Comparison of ENCODE assay signal across 32 mouse cellular contexts in genomic region chr19:4227446-4227845, GRCm38 (mm10). TPM values are rescaled to one million over a fixed set of nuclear protein-coding genes. Genes with fewer than 3 reads are reported as not detected.
A peak's percentile ranks its signal among the peaks of the same experiment; 100 is the strongest.
DNase-seq lines count a peak whose midpoint lies in the region; ATAC-seq and TF ChIP-seq lines count a peak whose summit lies in the region.
"Had no signal": no experiment of that assay in that cellular context is flagged by ENCODE, and none has a peak within 500 bp of the region (broad histone marks: within the 10 kb centered on the region; RNA-seq: fewer than 3 reads in every experiment).

No protein-coding gene starts in this region.

- no peak for TF ChIP-seq EP300 in MEL (IDR thresholded peaks at IDR 0.05; ENCODE audit: low read depth in 1 of 2, low read length in 2 of 2)

- H3K4me3 ChIP-seq in lung, embryonic 15.5 days, result no peak overlapping the region
- H3K4me3 ChIP-seq in MEL (ENCODE audit: control insufficient read depth in 1 of 2, insufficient read depth in 1 of 2, low read depth in 2 of 2, low read length in 2 of 2), result no peak overlapping the region
- H3K4me3 ChIP-seq: forebrain, embryonic 15.5 days; hindbrain, embryonic 12.5 days; limb, embryonic 10.5 days; midbrain, embryonic 15.5 days had no signal

- no peak for TF ChIP-seq RAD21 in MEL (IDR thresholded peaks at IDR 0.05; ENCODE audit: low read depth, low read length)

- no peak overlapping the region for H3K9ac ChIP-seq in lung, embryonic 15.5 days
- peak overlapping the region; percentile 35; the same call in 1 of the 2 replicates for H3K9ac ChIP-seq in MEL (ENCODE audit: control insufficient read depth, low read depth, low read length, poor library complexity, severe bottlenecking)
- H3K9ac ChIP-seq: forebrain, embryonic 15.5 days; hindbrain, embryonic 12.5 days; midbrain, embryonic 15.5 days had no signal

- 57% methylated on average over 5 of the region's 5 CpGs for WGBS in lung, embryonic 15.5 days

- H3K79me2 ChIP-seq in MEL (ENCODE audit: control insufficient read depth, insufficient read depth, low read length, poor library complexity), result peaks cover 2% of the 10 kb centered on the region; the same call in 1 of the 2 replicates

- TF ChIP-seq CTCF in MEL (IDR thresholded peaks at IDR 0.05 in 2 of 3, conservative IDR thresholded peaks at IDR 0.05 in 1 of 3; ENCODE audit: control insufficient read depth in 1 of 3, insufficient read depth in 1 of 3, low read depth in 2 of 3, low read length in 3 of 3, poor library complexity in 1 of 3, severe bottlenecking in 1 of 3), result no peak

- H3K9me3 ChIP-seq in lung, embryonic 15.5 days, result no peaks in the 10 kb centered on the region
- H3K9me3 ChIP-seq in MEL (replicated peaks; ENCODE audit: insufficient read depth, low read length), result no peaks in the 10 kb centered on the region
- H3K9me3 ChIP-seq: forebrain, embryonic 15.5 days; hindbrain, embryonic 12.5 days; limb, embryonic 10.5 days; midbrain, embryonic 15.5 days had no signal

- peaks cover 14% of the 10 kb centered on the region; the same call in 1 of the 2 replicates for H3K27me3 ChIP-seq in lung, embryonic 15.5 days
- H3K27me3 ChIP-seq in MEL (ENCODE audit: control insufficient read depth in 1 of 2, insufficient read depth in 2 of 2, low read length in 2 of 2), result no peaks in the 10 kb centered on the region
- H3K27me3 ChIP-seq: Patski had no signal

- no peak for DNase-seq in lung, postnatal 10 days
- peak; percentile 52 for DNase-seq in thymus, postnatal 0 days (ENCODE audit: low spot score)
- DNase-seq in thymus, postnatal 10 days (ENCODE audit: low spot score in 2 of 2), result no peak
- DNase-seq in MEL (ENCODE audit: low read depth, low spot score), result no peak
- DNase-seq in induced T-regulatory cell, adult 2 months (ENCODE audit: low read depth), result peak; percentile 59
- no peak for DNase-seq in cerebellum, postnatal 36 days
- DNase-seq: adrenal gland, postnatal 14 days; cerebellum, adult 2 months; cerebellum, postnatal 25 days; embryo, embryonic 11 days; gastrocnemius, postnatal 10 days; kidney, adult 2 months; liver; lung, postnatal 4 days; right cerebral cortex, adult 18-20 months; right cerebral cortex, postnatal 4 days had no signal

- H3K36me3 ChIP-seq in lung, embryonic 15.5 days, result no peaks in the 10 kb centered on the region
- peaks cover 0 to 12% of the 10 kb centered on the region in 2 experiments; a peak in 2 of 4 replicates for H3K36me3 ChIP-seq in MEL (ENCODE audit: control insufficient read depth in 1 of 2, insufficient read depth in 2 of 2, low read length in 2 of 2)
- H3K36me3 ChIP-seq: forebrain, embryonic 15.5 days; hindbrain, embryonic 12.5 days; midbrain, embryonic 15.5 days had no signal

- no peak overlapping the region for H3K4me2 ChIP-seq in lung, embryonic 15.5 days
- H3K4me2 ChIP-seq: forebrain, embryonic 15.5 days; hindbrain, embryonic 12.5 days; midbrain, embryonic 15.5 days had no signal

- ATAC-seq in lung, embryonic 15.5 days (ENCODE audit: borderline replicate concordance, extremely low read depth, low FRiP score, low TSS enrichment), result no peak
- ATAC-seq: forebrain, embryonic 15.5 days; midbrain, embryonic 15.5 days; Patski had no signal

- peaks cover 23% of the 10 kb centered on the region for H3K4me1 ChIP-seq in lung, embryonic 15.5 days
- H3K4me1 ChIP-seq in MEL (ENCODE audit: control insufficient read depth in 1 of 2, insufficient read depth in 2 of 2, low read length in 2 of 2), result peaks cover 4 to 31% of the 10 kb centered on the region in 2 experiments

- no peak for TF ChIP-seq POLR2A in MEL (IDR thresholded peaks at IDR 0.05; ENCODE audit: control insufficient read depth in 1 of 2, insufficient read depth in 1 of 2, low read depth in 1 of 2, low read length in 2 of 2, poor library complexity in 1 of 2)

- 0 out of 2 replicates have a peak overlapping the region, but pooled peaks have one; percentile 18 for H3K27ac ChIP-seq in lung, embryonic 15.5 days
- no peak overlapping the region for H3K27ac ChIP-seq in MEL (ENCODE audit: control insufficient read depth, low read depth, low read length)
- H3K27ac ChIP-seq: forebrain, embryonic 15.5 days; hindbrain, embryonic 12.5 days; kidney, postnatal 0 days; midbrain, embryonic 15.5 days had no signal

TF ChIP-seq in MEL, 35 proteins besides CTCF, POLR2A, EP300 and RAD21:
- TF ChIP-seq CHD2 (IDR thresholded peaks at IDR 0.05; ENCODE audit: low read length), result no peak
- no peak for TF ChIP-seq ZKSCAN1 (IDR thresholded peaks at IDR 0.05; ENCODE audit: low read depth, low read length)
- no peak for TF ChIP-seq MAX (IDR thresholded peaks at IDR 0.05; ENCODE audit: low read length)
- no peak for TF ChIP-seq POLR2AphosphoS5 (IDR thresholded peaks at IDR 0.05; ENCODE audit: borderline replicate concordance, low read depth, low read length)
- TF ChIP-seq BHLHE40 (IDR thresholded peaks at IDR 0.05; ENCODE audit: borderline replicate concordance, low read depth, low read length), result no peak
- TF ChIP-seq MYC (IDR thresholded peaks at IDR 0.05; ENCODE audit: low read depth, low read length), result no peak
- TF ChIP-seq MAZ (IDR thresholded peaks at IDR 0.05; ENCODE audit: low read depth, low read length), result no peak
- no peak for TF ChIP-seq GATA1 (IDR thresholded peaks at IDR 0.05; ENCODE audit: low read depth, low read length)
- TF ChIP-seq MYB (IDR thresholded peaks at IDR 0.05; ENCODE audit: low read depth, low read length), result no peak
- no peak for TF ChIP-seq UBTF (IDR thresholded peaks at IDR 0.05; ENCODE audit: borderline replicate concordance, insufficient read depth, low read depth, low read length)
- TF ChIP-seq JUND (IDR thresholded peaks at IDR 0.05; ENCODE audit: low read depth, low read length), result no peak
- TF ChIP-seq TAL1 (IDR thresholded peaks at IDR 0.05; ENCODE audit: low read length), result no peak
- TF ChIP-seq USF2 (IDR thresholded peaks at IDR 0.05; ENCODE audit: borderline replicate concordance in 1 of 2, insufficient read depth in 1 of 2, low read depth in 1 of 2, low read length in 2 of 2), result no peak
- no peak for TF ChIP-seq ETS1 (IDR thresholded peaks at IDR 0.05; ENCODE audit: low read depth, low read length)

RNA-seq across cellular contexts. Expression of gene Pold4, which starts 4.3 kb away (rescaled TPM):
- polyA plus RNA-seq in lung, embryonic 15.5 days (2015; fragmentation: Nextera tagmentation; extraction: Ambion mirVana), result 27.6 and 32.4 TPM in 2 replicates
- 41.2 and 44.3 TPM in 2 replicates for polyA plus RNA-seq in thymus, postnatal 0 days (2015; fragmentation: Nextera tagmentation; extraction: Ambion mirVana)
- total RNA-seq in MEL (2012; rRNA removed), result 18.5 and 21.1 TPM in 2 replicates
- polyA plus RNA-seq in MEL (2012; ENCODE audit: insufficient read depth in 1 of 2, insufficient read length in 2 of 2, low read depth in 1 of 2, low replicate concordance in 2 of 2, missing spikeins in 1 of 2), result 10 to 100 TPM in 1 of 2 experiments, not detected in 1; 40.4 TPM

RNA-seq across cellular contexts. Expression of gene AC109138.7, which starts 13.3 kb away (rescaled TPM):
- not detected in 2 replicates for polyA plus RNA-seq in lung, embryonic 15.5 days (2015; fragmentation: Nextera tagmentation; extraction: Ambion mirVana)
- polyA plus RNA-seq in thymus, postnatal 0 days (2015; fragmentation: Nextera tagmentation; extraction: Ambion mirVana), result not detected in 2 replicates
- total RNA-seq in MEL (2012; rRNA removed), result not detected in 2 replicates
- polyA plus RNA-seq in MEL (2012; ENCODE audit: insufficient read depth in 1 of 2, insufficient read length in 2 of 2, low read depth in 1 of 2, low replicate concordance in 2 of 2, missing spikeins in 1 of 2), result not detected
- total RNA-seq: adrenal gland, postnatal 14 days; ES-E14; gastrocnemius, postnatal 10 days; granulocyte monocyte progenitor cell, adult 5-6 weeks; heart, postnatal 25 days; layer of hippocampus, postnatal 14 days had no signal
- polyA plus RNA-seq: embryonic facial prominence, embryonic 14.5 days; forebrain, embryonic 15.5 days; heart, embryonic 14.5 days; hindbrain, embryonic 12.5 days; kidney, postnatal 0 days; limb, embryonic 10.5 days; liver, embryonic 16.5 days; midbrain, embryonic 15.5 days; neural tube, embryonic 14.5 days; stomach, embryonic 16.5 days had no signal

RNA-seq across cellular contexts. Expression of gene Clcf1, which starts 13.4 kb away (rescaled TPM):
- polyA plus RNA-seq in lung, embryonic 15.5 days (2015; fragmentation: Nextera tagmentation; extraction: Ambion mirVana), result 4.7 and 5.5 TPM in 2 replicates
- polyA plus RNA-seq in thymus, postnatal 0 days (2015; fragmentation: Nextera tagmentation; extraction: Ambion mirVana), result 2.1 and 2.5 TPM in 2 replicates
- 0.13 and 0.42 TPM in 2 replicates for total RNA-seq in MEL (2012; rRNA removed)
- 1 to 10 TPM in 1 of 2 experiments, not detected in 1; 2.3 TPM for polyA plus RNA-seq in MEL (2012; ENCODE audit: insufficient read depth in 1 of 2, insufficient read length in 2 of 2, low read depth in 1 of 2, low replicate concordance in 2 of 2, missing spikeins in 1 of 2)

RNA-seq across cellular contexts. Expression of gene Rad9a, which starts 26.0 kb away (rescaled TPM):
- polyA plus RNA-seq in lung, embryonic 15.5 days (2015; fragmentation: Nextera tagmentation; extraction: Ambion mirVana), result 32.5 and 34.7 TPM in 2 replicates
- polyA plus RNA-seq in thymus, postnatal 0 days (2015; fragmentation: Nextera tagmentation; extraction: Ambion mirVana), result 29.8 and 33.2 TPM in 2 replicates
- total RNA-seq in MEL (2012; rRNA removed), result 20.5 and 21.3 TPM in 2 replicates
- polyA plus RNA-seq in MEL (2012; ENCODE audit: insufficient read depth in 1 of 2, insufficient read length in 2 of 2, low read depth in 1 of 2, low replicate concordance in 2 of 2, missing spikeins in 1 of 2), result 10 to 100 TPM in 1 of 2 experiments, not detected in 1; 37.9 TPM

RNA-seq across cellular contexts. Expression of gene Ppp1ca, which starts 35.6 kb away (rescaled TPM):
- polyA plus RNA-seq in lung, embryonic 15.5 days (2015; fragmentation: Nextera tagmentation; extraction: Ambion mirVana), result 974 TPM in 2 replicates
- 995 and 1,030 TPM in 2 replicates for polyA plus RNA-seq in thymus, postnatal 0 days (2015; fragmentation: Nextera tagmentation; extraction: Ambion mirVana)
- total RNA-seq in MEL (2012; rRNA removed), result 437 and 453 TPM in 2 replicates
- polyA plus RNA-seq in MEL (2012; ENCODE audit: insufficient read depth in 1 of 2, insufficient read length in 2 of 2, low read depth in 1 of 2, low replicate concordance in 2 of 2, missing spikeins in 1 of 2), result 100 to 1,000 TPM; 455 to 505 TPM

Comparison
In these comparisons a context has a peak if more than half of its experiments do, and no peak if none do; other contexts are left out.
1. DNase-seq: peak in thymus, postnatal 0 days (single experiment) and induced T-regulatory cell, adult 2 months (single experiment); none in lung, postnatal 10 days (single experiment), thymus, postnatal 10 days (0 of 2), MEL (single experiment) and cerebellum, postnatal 36 days (0 of 2).